Mouse (Mus musculus) liver, embryonic 11.5 days (tissue): Measurements from ENCODE around the gene Crocc2. TPM values are rescaled to one million over a fixed set of nuclear protein-coding genes. Genes with fewer than 3 reads are reported as not detected.

Experiments
- ATAC-seq: fragments of 200-750 bp; cut with Nextera tagmentation; replicated peaks from 2 replicates; pipeline ENCODE4 v1.8.0; 2017; ENCODE audit warnings: moderate number of reproducible peaks, mild to moderate bottlenecking, moderate TSS enrichment, moderate library complexity; ENCODE audit not compliant: low FRiP score
- DNase-seq: peaks from one replicate; pipeline ENCODE4 v3.0.0-alpha.2; 2017; ENCODE audit warnings: low spot score
- H3K27ac ChIP-seq: fragments of 300-500 bp; sonication (generic); 2 replicates; pipeline ENCODE4 v1.5.1; 2014; ENCODE audit warnings: mild to moderate bottlenecking, low read depth, low read length, control low read depth
- H3K27me3 ChIP-seq: fragments of 300-500 bp; sonication (generic); replicated peaks from 2 replicates; pipeline ENCODE4 v1.6.1; 2014; ENCODE audit warnings: low read length, mixed read lengths; ENCODE audit not compliant: control insufficient read depth, insufficient read depth
- H3K36me3 ChIP-seq: fragments of 300-500 bp; sonication (generic); 2 replicates; pipeline ENCODE4 v1.6.1; 2014; ENCODE audit warnings: mild to moderate bottlenecking, low read length, moderate library complexity, mixed read lengths; ENCODE audit not compliant: control insufficient read depth, insufficient read depth
- H3K4me1 ChIP-seq: fragments of 300-500 bp; sonication (generic); replicated peaks from 2 replicates; pipeline ENCODE4 v1.6.1; 2014; ENCODE audit warnings: low read length, mixed read lengths; ENCODE audit not compliant: control insufficient read depth, insufficient read depth
- H3K4me2 ChIP-seq: fragments of 300-500 bp; sonication (generic); 2 replicates; pipeline ENCODE4 v1.6.1; 2014; ENCODE audit warnings: mild to moderate bottlenecking, control low read depth, moderate library complexity
- H3K4me3 ChIP-seq: fragments of 300-500 bp; sonication (generic); 2 replicates; pipeline ENCODE4 v1.5.1; 2014; ENCODE audit warnings: low read depth, low read length, control low read depth
- H3K9ac ChIP-seq: fragments of 300-500 bp; sonication (generic); 2 replicates; pipeline ENCODE4 v1.6.1; 2014; ENCODE audit warnings: low read depth, low read length, control low read depth
- H3K9me3 ChIP-seq: fragments of 300-500 bp; sonication (generic); 2 replicates; pipeline ENCODE4 v1.6.1; 2016; ENCODE audit warnings: low read length, inconsistent platforms, mixed read lengths; ENCODE audit not compliant: control insufficient read depth
- WGBS: fragments of 180-500 bp; shearing (Covaris S2); extraction: QIAGEN DNeasy Blood & Tissue Kit; methylation state at CpG from one replicate; pipeline ENCODE4 v1.1.7; 2014; 5-methylcytosine and 5-hydroxymethylcytosine counted together
- polyA plus RNA-seq: library from polyadenylated mRNA; unstranded; fragments of >200 nt; fragmentation: Nextera tagmentation; extraction: Ambion mirVana; gene quantifications from 2 replicates; pipeline ENCODE4 v1.2.1, GENCODE M21; 2014

Crocc2 gene
- polyA plus RNA-seq, 1 experiment from 2014 or later = 0.16 TPM

GRCm38 (mm10) chr1:93159566-93160500 lies 8.7 kb upstream of the Crocc2 start:
- Histone ChIP-seq H3K9ac (no peak overlapping the region), H3K27me3 (no peaks in the 10 kb centered on the region)
- ATAC-seq = no peak

GRCm38 (mm10) chr1:93160501-93161133 lies 7.9 kb upstream of the Crocc2 start, which contains the start of gene 2310007B03Rik:
Gene 2310007B03Rik (minus strand): TSS chr1:93160948.
- H3K27ac ChIP-seq = no peak within 1 kb of the TSS
- H3K9me3 ChIP-seq = no peaks in the 10 kb centered on the region
- 65% methylated on average over 8 of the region's 8 CpGs for WGBS
- DNase-seq (no peak), ATAC-seq (no peak)
- H3K4me1 ChIP-seq = no peaks in the 10 kb centered on the region
- H3K4me2 ChIP-seq = no peak within 1 kb of the TSS
- no peak within 1 kb of the TSS for H3K4me3 ChIP-seq
- H3K9ac ChIP-seq = no peak within 1 kb of the TSS
- no peaks in the 10 kb centered on the region for H3K27me3 ChIP-seq
- no peaks in the 10 kb centered on the region for H3K36me3 ChIP-seq

More at GRCm38 (mm10) chr1:93159566-93160500, 8.7 kb upstream of the Crocc2 start:
- Histone ChIP-seq H3K4me1 (no peaks in the 10 kb centered on the region), H3K9me3 (no peaks in the 10 kb centered on the region), H3K4me3 (no peak overlapping the region), H3K4me2 (no peak overlapping the region), H3K36me3 (no peaks in the 10 kb centered on the region), H3K27ac (no peak overlapping the region)
- no peak for DNase-seq
- 76% methylated on average over 21 of the region's 21 CpGs for WGBS

GRCm38 (mm10) chr1:93161350-93161749 lies 7.2 kb upstream of the Crocc2 start:
- DNase-seq (no peak), ATAC-seq (no peak)
- Histone ChIP-seq H3K27ac (no peak overlapping the region), H3K4me2 (no peak overlapping the region), H3K27me3 (no peaks in the 10 kb centered on the region), H3K4me3 (no peak overlapping the region), H3K9ac (no peak overlapping the region), H3K36me3 (no peaks in the 10 kb centered on the region), H3K4me1 (no peaks in the 10 kb centered on the region), H3K9me3 (no peaks in the 10 kb centered on the region)
- WGBS = 71% methylated on average over 8 of the region's 8 CpGs

- 73% methylated on average over 10 of the region's 10 CpGs for WGBS
- Histone ChIP-seq H3K36me3 (no peaks in the 10 kb centered on the region), H3K27me3 (no peaks in the 10 kb centered on the region), H3K4me1 (no peaks in the 10 kb centered on the region), H3K4me3 (no peak overlapping the region), H3K9me3 (no peaks in the 10 kb centered on the region), H3K9ac (no peak overlapping the region), H3K27ac (no peak overlapping the region), H3K4me2 (no peak overlapping the region)
- ATAC-seq (no peak), DNase-seq (no peak)
Measured at GRCm38 (mm10) chr1:93161921-93162320, 6.6 kb upstream of the Crocc2 start.

GRCm38 (mm10) chr1:93162588-93162987 lies 5.9 kb upstream of the Crocc2 start:
- Histone ChIP-seq H3K4me1 (no peaks in the 10 kb centered on the region), H3K9ac (no peak overlapping the region), H3K4me3 (no peak overlapping the region), H3K27ac (no peak overlapping the region), H3K4me2 (no peak overlapping the region), H3K36me3 (no peaks in the 10 kb centered on the region), H3K27me3 (no peaks in the 10 kb centered on the region), H3K9me3 (no peaks in the 10 kb centered on the region)
- DNase-seq (no peak), ATAC-seq (no peak)
- 75% methylated on average over 7 of the region's 7 CpGs for WGBS

- Histone ChIP-seq H3K4me3 (no peak overlapping the region), H3K9ac (no peak overlapping the region), H3K27me3 (no peaks in the 10 kb centered on the region), H3K36me3 (no peaks in the 10 kb centered on the region), H3K9me3 (no peaks in the 10 kb centered on the region), H3K27ac (no peak overlapping the region), H3K4me2 (no peak overlapping the region), H3K4me1 (no peaks in the 10 kb centered on the region)
- WGBS = 60% methylated on average over 9 of the region's 9 CpGs
- no peak for DNase-seq
- ATAC-seq = no peak
Measured at GRCm38 (mm10) chr1:93165447-93165846, 3.1 kb upstream of the Crocc2 start.

- H3K9me3 ChIP-seq = no peaks in the 10 kb centered on the region
- H3K4me1 ChIP-seq = no peaks in the 10 kb centered on the region
- no peak overlapping the region for H3K4me3 ChIP-seq
- ATAC-seq = no peak
- H3K4me2 ChIP-seq = no peak overlapping the region
- WGBS = 73% methylated on average over 11 of the region's 11 CpGs
- no peak overlapping the region for H3K27ac ChIP-seq
- no peak overlapping the region for H3K9ac ChIP-seq
- H3K36me3 ChIP-seq = no peaks in the 10 kb centered on the region
- no peak for DNase-seq
- H3K27me3 ChIP-seq = no peaks in the 10 kb centered on the region
Measured at GRCm38 (mm10) chr1:93166346-93167079, 2.0 kb upstream of the Crocc2 start.

- no peak for DNase-seq
- Histone ChIP-seq H3K9ac (no peak overlapping the region), H3K4me2 (no peak overlapping the region), H3K4me3 (no peak overlapping the region), H3K27ac (no peak overlapping the region), H3K27me3 (peaks cover 30% of the 10 kb centered on the region), H3K9me3 (no peaks in the 10 kb centered on the region), H3K36me3 (no peaks in the 10 kb centered on the region), H3K4me1 (peaks cover 3% of the 10 kb centered on the region; the same call in 1 of the 2 replicates)
- no peak for ATAC-seq
- WGBS = 63% methylated on average over 4 of the region's 4 CpGs
Measured at GRCm38 (mm10) chr1:93173665-93174064, 5.1 kb downstream of the Crocc2 start.
